Mouse (Mus musculus) thymus, postnatal 4 days (tissue): ENCODE results near the gene Atp5g1.
"Not testable (repeated sequence)": the region's sequence is repeated elsewhere in the genome, so short reads cannot be mapped to it uniquely, and the experiment has no call there.

Source experiments
- DNase-seq: peaks from one replicate; pipeline ENCODE4 v3.0.0; 2021

Atp5g1 gene

DNA sequence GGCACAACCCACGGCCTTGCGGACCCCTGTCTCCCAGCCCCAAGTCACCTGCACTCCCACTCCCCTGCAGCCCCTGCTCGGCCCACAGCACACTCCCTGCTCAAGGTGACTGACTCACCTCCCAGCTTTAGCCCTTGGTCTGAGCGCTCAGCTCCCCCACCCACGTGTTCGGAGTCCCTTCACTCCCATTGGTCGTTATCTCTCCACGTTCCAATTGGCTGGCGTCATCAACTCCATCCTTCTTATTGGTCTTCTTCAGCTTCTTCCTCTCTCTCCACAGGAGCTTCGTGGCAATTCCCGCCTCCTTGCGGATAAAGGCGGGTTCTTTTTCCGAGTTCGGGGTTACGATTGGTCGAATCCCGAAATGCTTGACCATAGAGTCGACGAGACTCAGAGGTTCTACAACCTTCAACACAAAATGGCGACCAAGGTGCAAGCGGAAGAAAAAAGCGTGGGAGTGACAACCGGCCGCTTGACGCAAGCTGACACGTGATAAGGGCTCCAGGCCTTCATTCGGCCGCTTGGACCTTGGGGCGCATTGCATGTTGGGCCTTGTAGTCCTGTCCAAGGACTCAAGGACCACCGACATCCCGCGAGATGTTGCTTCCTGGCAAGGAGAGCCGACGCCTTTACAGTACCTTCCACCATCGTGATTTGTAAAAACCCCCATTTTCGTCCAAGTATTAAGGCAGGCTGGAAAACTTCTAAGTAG, at the start of gene Atp5g1:
Gene Atp5g1 (minus strand): TSS at position 162 of the 712 bp plus-strand sequence.
- DNase-seq: peak; percentile 92

GRCm38 (mm10) chr11:96124052-96124914, 48.8 kb upstream of the Atp5g1 start:
- DNase-seq: peak; percentile 15

DNA sequence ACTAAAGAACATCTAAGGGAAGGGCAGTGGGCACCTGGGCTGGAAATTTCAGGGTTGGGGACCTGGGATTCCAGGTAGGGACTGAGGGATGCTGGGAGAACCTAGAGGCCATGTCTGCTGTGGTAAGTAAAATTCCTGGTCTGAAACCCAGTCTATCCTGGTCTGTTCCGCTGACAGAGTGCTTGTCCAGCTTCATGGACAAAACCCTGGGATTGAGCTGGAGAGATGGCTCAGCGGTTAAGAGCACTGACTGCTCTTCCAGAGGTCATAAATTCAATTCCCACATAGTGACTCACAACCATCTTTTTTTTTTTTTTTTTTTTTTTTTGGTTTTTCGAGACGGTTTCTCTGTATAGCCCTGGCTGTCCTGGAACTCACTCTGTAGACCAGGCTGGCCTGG, 47.3 kb upstream of the Atp5g1 start:
- DNase-seq: not testable (repeated sequence)

DNA sequence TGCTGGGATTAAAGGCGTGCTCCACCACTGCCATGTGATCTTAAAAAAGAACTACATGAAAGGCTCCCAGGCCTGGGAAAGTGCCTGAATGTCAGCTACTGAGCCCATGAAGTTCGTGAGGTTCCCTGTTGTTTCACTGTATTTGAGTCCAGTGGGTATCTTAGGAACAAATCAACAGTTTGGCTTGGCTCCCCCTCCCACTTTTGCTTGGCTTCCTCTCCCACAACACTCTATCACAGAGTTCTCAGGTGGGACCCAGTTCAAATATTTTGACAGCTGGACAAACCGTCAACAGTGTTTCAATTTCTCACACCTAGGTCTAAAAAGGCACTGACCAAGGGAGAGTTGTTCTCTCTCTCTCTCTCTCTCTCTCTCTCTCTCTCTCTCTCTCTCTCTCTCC, 43.9 kb upstream of the Atp5g1 start:
- no peak for DNase-seq

GRCm38 (mm10) chr11:96116925-96117324, 41.5 kb upstream of the Atp5g1 start:
- not testable (repeated sequence) for DNase-seq

DNA sequence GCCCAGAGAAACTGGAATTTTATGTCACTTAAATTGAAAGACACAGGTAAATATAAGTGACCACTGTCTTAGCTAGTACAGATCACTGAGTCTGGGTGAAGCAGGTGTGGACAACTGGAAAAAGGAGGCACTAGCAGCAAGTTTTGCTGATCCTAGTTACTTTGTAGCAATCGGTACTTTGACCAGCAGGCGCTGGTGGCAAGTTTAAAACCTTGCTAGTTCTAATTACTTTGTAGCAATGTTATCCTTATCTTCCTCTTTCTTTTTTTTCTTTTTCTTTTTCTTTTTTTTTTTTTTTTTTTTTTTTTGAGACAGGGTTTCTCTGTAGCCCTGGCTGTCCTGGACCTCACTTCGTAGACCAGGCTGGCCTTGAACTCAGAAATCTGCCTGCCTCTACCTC, 40.6 kb upstream of the Atp5g1 start:
- no peak for DNase-seq

DNA sequence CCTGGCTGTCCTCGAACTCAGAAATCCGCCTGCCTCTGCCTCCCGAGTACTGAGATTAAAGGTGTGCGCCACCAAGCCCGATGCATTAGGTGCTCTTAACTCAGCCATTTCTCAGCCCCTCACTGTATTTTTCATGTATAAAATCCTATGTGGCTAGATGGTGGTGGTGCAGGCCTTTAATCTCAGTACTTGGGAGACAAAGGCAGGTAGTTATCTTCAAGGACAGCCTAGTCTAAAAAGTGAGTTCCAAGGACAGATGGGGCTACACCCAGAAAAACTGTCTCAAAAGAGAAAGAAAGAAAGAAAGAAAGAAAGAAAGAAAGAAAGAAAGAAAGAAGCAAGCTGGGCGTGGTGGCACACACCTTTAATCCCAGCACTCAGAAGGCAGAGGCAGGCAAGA, 39.9 kb upstream of the Atp5g1 start:
- DNase-seq: no peak

DNA sequence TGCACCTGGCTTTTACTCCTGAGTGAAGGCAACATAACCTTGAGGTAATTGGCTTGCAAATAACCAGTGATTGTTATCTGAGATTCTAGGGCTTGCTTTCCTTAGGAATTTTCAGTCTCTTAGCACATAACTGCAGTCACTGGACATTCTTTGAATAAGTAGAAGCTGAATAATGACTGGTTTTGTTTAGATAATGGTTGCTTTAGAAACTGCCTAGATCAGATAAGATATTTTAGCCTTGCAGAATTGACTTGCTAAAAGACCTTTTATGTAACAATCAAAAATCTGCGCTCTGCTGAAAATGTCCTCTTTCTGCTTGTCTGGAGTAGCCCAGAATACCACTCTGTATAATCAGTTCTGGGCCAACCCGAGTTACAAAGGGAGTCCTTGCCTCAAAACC, 38.6 kb upstream of the Atp5g1 start:
- DNase-seq: no peak

GRCm38 (mm10) chr11:96111751-96112150, 36.3 kb upstream of the Atp5g1 start, which contains the start of gene Calcoco2:
Gene Calcoco2 (minus strand): TSS chr11:96111964.
- DNase-seq: no peak

- DNase-seq: not testable (repeated sequence)
Observed at GRCm38 (mm10) chr11:96110950-96111349, 35.5 kb upstream of the Atp5g1 start.

- no peak for DNase-seq
Observed at GRCm38 (mm10) chr11:96108376-96108775, 32.9 kb upstream of the Atp5g1 start.

GRCm38 (mm10) chr11:96093361-96093760, 17.9 kb upstream of the Atp5g1 start:
- DNase-seq: peak; percentile 62

GRCm38 (mm10) chr11:96092674-96093291, 17.3 kb upstream of the Atp5g1 start:
- no peak for DNase-seq

- peak; percentile 24 for DNase-seq
Observed at GRCm38 (mm10) chr11:96091073-96091472, 15.6 kb upstream of the Atp5g1 start.

DNA sequence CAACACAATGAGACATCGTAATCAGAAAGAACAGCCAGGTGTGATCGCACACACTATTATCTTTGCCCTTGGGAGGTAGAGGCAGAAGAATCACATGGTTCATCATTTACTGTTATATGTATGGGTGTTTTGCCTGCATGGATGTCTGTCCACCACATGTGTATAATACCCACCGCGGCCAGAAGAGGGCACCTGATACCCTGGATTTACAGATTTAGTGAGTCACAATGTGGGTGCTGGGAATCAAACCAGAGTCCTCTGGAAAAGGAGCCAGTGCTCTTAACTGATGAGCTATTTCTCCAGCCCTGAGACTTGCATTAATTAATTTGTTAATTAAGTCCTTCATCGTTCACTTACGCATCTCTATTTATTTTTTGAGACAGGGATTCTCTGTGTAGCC, 12.5 kb upstream of the Atp5g1 start:
- DNase-seq: no peak

DNA sequence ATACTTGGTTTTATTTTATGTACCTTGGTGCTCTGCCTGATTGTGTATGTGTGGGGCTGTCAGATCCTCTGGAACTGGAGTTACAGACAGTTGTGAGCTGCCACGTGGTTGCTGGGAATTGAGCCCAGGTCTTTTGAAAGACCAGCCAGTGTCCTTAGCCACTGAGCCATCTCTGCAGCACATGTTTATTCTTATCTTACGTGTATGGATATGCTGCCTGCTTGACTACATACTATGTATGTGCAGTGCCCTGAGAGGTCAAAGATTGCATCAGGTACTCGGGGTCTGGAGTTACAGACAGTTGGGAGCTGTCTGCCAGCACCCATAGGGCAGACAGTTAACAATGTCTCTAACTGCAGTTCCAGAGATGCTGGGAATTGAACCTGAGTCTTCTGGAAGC, 7.2 kb upstream of the Atp5g1 start:
- DNase-seq: no peak

GRCm38 (mm10) chr11:96080736-96081135, 5.3 kb upstream of the Atp5g1 start:
- DNase-seq: no peak

GRCm38 (mm10) chr11:96076221-96077105, 993 bp upstream of the Atp5g1 start:
- DNase-seq: peak; percentile 20

DNA sequence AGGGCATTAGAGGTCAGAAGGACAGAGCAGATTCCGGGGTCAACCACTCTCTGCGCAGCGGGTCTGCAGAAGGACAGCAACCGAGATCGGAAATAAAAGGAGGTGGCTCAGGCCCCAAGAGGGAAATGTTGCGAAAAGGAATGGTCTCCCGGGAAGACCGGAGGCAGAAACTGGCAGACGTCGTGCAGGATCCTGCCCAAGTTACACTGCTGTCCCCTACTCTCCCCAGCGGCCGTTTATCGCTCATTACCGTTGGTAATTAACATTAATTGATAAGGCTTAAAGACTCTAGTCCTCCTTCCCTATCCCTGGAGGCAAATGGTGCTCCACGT, 327 bp downstream of the Atp5g1 start:
- no peak for DNase-seq

DNA sequence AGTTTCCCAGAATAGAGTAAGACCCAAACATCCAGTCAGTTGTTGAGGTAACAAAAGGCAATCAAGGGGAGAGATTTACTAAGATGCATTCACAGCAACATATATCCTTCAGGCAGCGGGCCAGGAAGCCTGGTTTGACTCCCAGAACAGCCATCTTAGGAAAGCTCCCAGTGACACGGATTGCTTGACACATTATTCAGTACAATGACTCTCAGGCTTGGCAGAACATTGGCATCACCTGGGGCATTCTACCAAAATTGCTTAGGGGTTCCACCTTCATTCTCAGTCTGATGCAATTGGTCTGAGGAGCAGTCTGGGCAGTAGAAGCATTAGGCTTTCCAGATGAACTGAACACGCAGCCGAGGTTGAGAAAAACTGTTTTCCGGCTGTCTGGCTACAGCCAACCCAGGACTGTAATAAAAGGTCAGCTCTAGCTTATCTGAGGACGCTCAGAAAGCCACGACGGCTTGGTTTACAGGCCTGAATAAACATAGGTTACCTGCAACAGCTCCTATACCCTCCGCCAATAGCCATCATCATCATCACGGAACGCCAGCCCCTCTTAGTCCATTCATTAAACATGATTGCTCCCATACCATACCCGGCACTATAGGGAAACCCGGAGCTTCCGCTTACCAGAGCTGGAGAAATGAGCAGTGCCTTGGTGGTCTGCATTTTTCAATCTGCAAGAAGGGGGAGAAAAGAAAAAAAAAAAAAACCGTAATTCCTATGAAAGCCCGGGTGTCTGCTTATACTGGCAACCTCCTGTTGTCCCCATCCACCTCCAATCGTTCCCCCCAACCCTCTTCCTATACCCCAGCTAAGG, 906 bp downstream of the Atp5g1 start:
- no peak for DNase-seq

GRCm38 (mm10) chr11:96073295-96073993, 2.0 kb downstream of the Atp5g1 start:
- no peak for DNase-seq
